Mouse (Mus musculus) neural tube, embryonic 12.5 days (tissue): ENCODE measurements around the gene Hivep1. TPM values are rescaled to one million over a fixed set of nuclear protein-coding genes. Genes with fewer than 3 reads are reported as not detected.
A peak's percentile ranks its signal among the peaks of the same experiment; 100 is the strongest.

ENCODE experiments used
- ATAC-seq: fragments of 200-750 bp; cut with Nextera tagmentation; 2 replicates; pipeline ENCODE4 v1.8.0; 2017; ENCODE audit warnings: low read depth, mild to moderate bottlenecking, moderate TSS enrichment, moderate library complexity; ENCODE audit not compliant: low FRiP score
- H3K27ac ChIP-seq: fragments of 300-500 bp; sonication (generic); 2 replicates; pipeline ENCODE4 v1.5.1; 2016
- H3K27me3 ChIP-seq: fragments of 300-500 bp; sonication (generic); replicated peaks from 2 replicates; pipeline ENCODE4 v1.6.1; 2016; ENCODE audit warnings: mild to moderate bottlenecking
- H3K36me3 ChIP-seq: fragments of 300-500 bp; sonication (generic); 2 replicates; pipeline ENCODE4 v1.6.1; 2016; ENCODE audit warnings: mild to moderate bottlenecking
- H3K4me1 ChIP-seq: fragments of 300-500 bp; sonication (generic); 2 replicates; pipeline ENCODE4 v1.6.1; 2016
- H3K4me2 ChIP-seq: fragments of 300-500 bp; sonication (generic); replicated peaks from 2 replicates; pipeline ENCODE4 v1.6.1; 2016; ENCODE audit warnings: mild to moderate bottlenecking
- H3K4me3 ChIP-seq: fragments of 300-500 bp; sonication (generic); 2 replicates; pipeline ENCODE4 v1.5.1; 2016
- H3K9ac ChIP-seq: fragments of 300-500 bp; sonication (generic); 2 replicates; pipeline ENCODE4 v1.6.1; 2016; ENCODE audit warnings: mild to moderate bottlenecking
- H3K9me3 ChIP-seq: fragments of 300-500 bp; sonication (generic); 2 replicates; pipeline ENCODE4 v1.6.1; 2016; ENCODE audit warnings: mild to moderate bottlenecking
- WGBS: fragments of 180-500 bp; shearing (Covaris S2); methylation state at CpG from one replicate; pipeline ENCODE4 v1.1.7; 2016; 5-methylcytosine and 5-hydroxymethylcytosine counted together
- polyA plus RNA-seq: library from polyadenylated mRNA; unstranded; fragments of >200 nt; fragmentation: Nextera tagmentation; extraction: Ambion mirVana; gene quantifications from 2 replicates; pipeline ENCODE4 v1.2.1, GENCODE M21; 2016

Gene Hivep1
- polyA plus RNA-seq, 1 experiment from 2014 or later: 18.1 TPM

- Histone ChIP-seq H3K36me3 (0 out of 2 replicates have a peak, but pooled peaks cover 3% of the 10 kb centered on the region), H3K4me2 (peak overlapping the region; percentile 47), H3K9ac (0 out of 2 replicates have a peak overlapping the region, but pooled peaks have one; percentile 18), H3K4me1 (peaks cover 25% of the 10 kb centered on the region), H3K27me3 (no peaks in the 10 kb centered on the region), H3K27ac (0 out of 2 replicates have a peak overlapping the region, but pooled peaks have one; percentile 11), H3K4me3 (no peak overlapping the region), H3K9me3 (no peaks in the 10 kb centered on the region)
- WGBS: 27% methylated on average over 8 of the region's 8 CpGs
- ATAC-seq: peak; percentile 92
These were observed 51.2 kb downstream of the Hivep1 start for GRCm38 (mm10) chr13:42102980-42103379.

- Histone ChIP-seq H3K27ac (no peak overlapping the region), H3K4me3 (no peak overlapping the region), H3K36me3 (no peaks in the 10 kb centered on the region), H3K9me3 (no peaks in the 10 kb centered on the region), H3K4me2 (peak overlapping the region; percentile 47), H3K4me1 (peaks cover 25% of the 10 kb centered on the region), H3K9ac (no peak overlapping the region), H3K27me3 (no peaks in the 10 kb centered on the region)
- WGBS: 75% methylated on average over 11 of the region's 11 CpGs
- no peak for ATAC-seq
These were observed 51.8 kb downstream of the Hivep1 start for GRCm38 (mm10) chr13:42103486-42104166.

GRCm38 (mm10) chr13:42104371-42104770 is 52.5 kb downstream of the Hivep1 start:
- H3K36me3 ChIP-seq: no peaks in the 10 kb centered on the region
- H3K9ac ChIP-seq: no peak overlapping the region
- H3K4me2 ChIP-seq: no peak overlapping the region
- H3K4me3 ChIP-seq: no peak overlapping the region
- H3K9me3 ChIP-seq: no peaks in the 10 kb centered on the region
- no peak for ATAC-seq
- no peak overlapping the region for H3K27ac ChIP-seq
- H3K27me3 ChIP-seq: no peaks in the 10 kb centered on the region
- 89% methylated on average over 3 of the region's 3 CpGs for WGBS
- H3K4me1 ChIP-seq: peaks cover 25% of the 10 kb centered on the region

- Histone ChIP-seq H3K4me1 (peaks cover 8% of the 10 kb centered on the region), H3K27ac (no peak overlapping the region), H3K9ac (no peak overlapping the region), H3K9me3 (no peaks in the 10 kb centered on the region), H3K36me3 (no peaks in the 10 kb centered on the region), H3K27me3 (no peaks in the 10 kb centered on the region), H3K4me2 (no peak overlapping the region), H3K4me3 (no peak overlapping the region)
- WGBS: 74% methylated on average over 11 of the region's 11 CpGs
- no peak for ATAC-seq
These were observed 56.8 kb downstream of the Hivep1 start for GRCm38 (mm10) chr13:42108483-42109215.

- ATAC-seq: no peak
- Histone ChIP-seq H3K4me1 (peaks cover 7% of the 10 kb centered on the region), H3K9me3 (no peaks in the 10 kb centered on the region), H3K4me2 (no peak overlapping the region), H3K4me3 (no peak overlapping the region), H3K27ac (no peak overlapping the region), H3K36me3 (no peaks in the 10 kb centered on the region), H3K9ac (no peak overlapping the region), H3K27me3 (no peaks in the 10 kb centered on the region)
- WGBS: 95% methylated on average over 3 of the region's 3 CpGs
These were observed 58.6 kb downstream of the Hivep1 start for GRCm38 (mm10) chr13:42110416-42110815.

GRCm38 (mm10) chr13:42112071-42112470 is 60.2 kb downstream of the Hivep1 start:
- no peak overlapping the region for H3K27ac ChIP-seq
- no peak for ATAC-seq
- H3K4me2 ChIP-seq: no peak overlapping the region
- 81% methylated on average over 6 of the region's 6 CpGs for WGBS
- H3K36me3 ChIP-seq: no peaks in the 10 kb centered on the region
- no peak overlapping the region for H3K4me3 ChIP-seq
- H3K9ac ChIP-seq: no peak overlapping the region
- peaks cover 7% of the 10 kb centered on the region for H3K4me1 ChIP-seq
- H3K9me3 ChIP-seq: no peaks in the 10 kb centered on the region
- H3K27me3 ChIP-seq: no peaks in the 10 kb centered on the region

- no peak for ATAC-seq
- Histone ChIP-seq H3K4me2 (no peak overlapping the region), H3K36me3 (no peaks in the 10 kb centered on the region), H3K4me3 (no peak overlapping the region), H3K4me1 (peaks cover 7% of the 10 kb centered on the region), H3K27ac (no peak overlapping the region), H3K9ac (no peak overlapping the region), H3K27me3 (no peaks in the 10 kb centered on the region), H3K9me3 (no peaks in the 10 kb centered on the region)
- WGBS: 48% methylated on average over 5 of the region's 5 CpGs
These were observed 60.9 kb downstream of the Hivep1 start for GRCm38 (mm10) chr13:42112748-42113147.

GRCm38 (mm10) chr13:42113601-42114000 is 61.8 kb downstream of the Hivep1 start:
- Histone ChIP-seq H3K27ac (no peak overlapping the region), H3K27me3 (no peaks in the 10 kb centered on the region), H3K9ac (no peak overlapping the region), H3K4me1 (peaks cover 7% of the 10 kb centered on the region), H3K36me3 (no peaks in the 10 kb centered on the region), H3K4me2 (no peak overlapping the region), H3K9me3 (no peaks in the 10 kb centered on the region), H3K4me3 (no peak overlapping the region)
- no peak for ATAC-seq
- 88% methylated on average over 7 of the region's 7 CpGs for WGBS

- H3K4me2 ChIP-seq: no peak overlapping the region
- no peak for ATAC-seq
- WGBS: 92% methylated on average over 6 of the region's 6 CpGs
These were observed 64.5 kb downstream of the Hivep1 start for GRCm38 (mm10) chr13:42116301-42116700.

GRCm38 (mm10) chr13:42119062-42119461 is 67.2 kb downstream of the Hivep1 start:
- no peak overlapping the region for H3K9ac ChIP-seq
- no peak overlapping the region for H3K27ac ChIP-seq
- no peaks in the 10 kb centered on the region for H3K9me3 ChIP-seq
- peaks cover 6% of the 10 kb centered on the region for H3K36me3 ChIP-seq
- H3K4me1 ChIP-seq: no peaks in the 10 kb centered on the region
- WGBS: 96% methylated on average over 2 of the region's 2 CpGs
- no peaks in the 10 kb centered on the region for H3K27me3 ChIP-seq
- H3K4me2 ChIP-seq: no peak overlapping the region
- no peak overlapping the region for H3K4me3 ChIP-seq
- no peak for ATAC-seq

More at GRCm38 (mm10) chr13:42116301-42116700, 64.5 kb downstream of the Hivep1 start:
- Histone ChIP-seq H3K36me3 (no peaks in the 10 kb centered on the region), H3K27me3 (no peaks in the 10 kb centered on the region), H3K4me3 (no peak overlapping the region), H3K9me3 (no peaks in the 10 kb centered on the region), H3K27ac (no peak overlapping the region), H3K9ac (no peak overlapping the region), H3K4me1 (peaks cover 7% of the 10 kb centered on the region)

- Histone ChIP-seq H3K4me2 (no peak overlapping the region), H3K4me1 (no peaks in the 10 kb centered on the region), H3K9me3 (no peaks in the 10 kb centered on the region), H3K27me3 (no peaks in the 10 kb centered on the region), H3K27ac (no peak overlapping the region), H3K9ac (no peak overlapping the region), H3K36me3 (peaks cover 6% of the 10 kb centered on the region), H3K4me3 (no peak overlapping the region)
- ATAC-seq: no peak
- WGBS: 84% methylated on average over 5 of the region's 5 CpGs
These were observed 69.4 kb downstream of the Hivep1 start for GRCm38 (mm10) chr13:42121106-42121776.
